Mouse (Mus musculus) neural tube, embryonic 14.5 days (tissue): Measurements from ENCODE around the gene 1600014C10Rik. TPM values are rescaled to one million over a fixed set of nuclear protein-coding genes. Genes with fewer than 3 reads are reported as not detected.

Source experiments
- ATAC-seq: fragments of 200-750 bp; cut with Nextera tagmentation; 2 replicates; pipeline ENCODE4 v1.8.0; 2017; ENCODE audit warnings: low read depth, mild to moderate bottlenecking, moderate TSS enrichment, moderate library complexity
- H3K27ac ChIP-seq: fragments of 300-500 bp; sonication (generic); 2 replicates; pipeline ENCODE4 v1.5.1; 2014; ENCODE audit warnings: low read depth, mild to moderate bottlenecking, control low read depth, low read length, moderate library complexity, mixed read lengths
- H3K27me3 ChIP-seq: fragments of 300-500 bp; sonication (generic); 2 replicates; pipeline ENCODE4 v1.6.1; 2014; ENCODE audit warnings: low read length; ENCODE audit not compliant: control insufficient read depth, insufficient read depth
- H3K36me3 ChIP-seq: fragments of 300-500 bp; sonication (generic); 2 replicates; pipeline ENCODE4 v1.6.1; 2014; ENCODE audit warnings: low read length, mixed read lengths; ENCODE audit not compliant: control insufficient read depth, insufficient read depth
- H3K4me1 ChIP-seq: fragments of 300-500 bp; sonication (generic); 2 replicates; pipeline ENCODE4 v1.6.1; 2014; ENCODE audit warnings: low read length; ENCODE audit not compliant: control insufficient read depth, insufficient read depth
- H3K4me2 ChIP-seq: fragments of 300-500 bp; sonication (generic); 2 replicates; pipeline ENCODE4 v1.6.1; 2014; ENCODE audit warnings: mild to moderate bottlenecking, low read depth, low read length, control low read depth
- H3K4me3 ChIP-seq: fragments of 300-500 bp; sonication (generic); 2 replicates; pipeline ENCODE4 v1.5.1; 2014; ENCODE audit warnings: low read depth, low read length, control low read depth, mixed read lengths
- H3K9ac ChIP-seq: fragments of 300-500 bp; sonication (generic); replicated peaks from 2 replicates; pipeline ENCODE4 v1.6.1; 2014; ENCODE audit warnings: low read depth, mild to moderate bottlenecking, control low read depth, low read length, mixed read lengths
- H3K9me3 ChIP-seq: fragments of 300-500 bp; sonication (generic); 2 replicates; pipeline ENCODE4 v1.6.1; 2016; ENCODE audit warnings: low read length; ENCODE audit not compliant: control insufficient read depth
- WGBS: fragments of 180-500 bp; shearing (Covaris S2); extraction: QIAGEN DNeasy Blood & Tissue Kit; methylation state at CpG from one replicate; pipeline ENCODE4 v1.1.7; 2014; 5-methylcytosine and 5-hydroxymethylcytosine counted together
- polyA plus RNA-seq: library from polyadenylated mRNA; unstranded; fragments of >200 nt; fragmentation: Nextera tagmentation; extraction: Ambion mirVana; gene quantifications from 2 replicates; pipeline ENCODE4 v1.2.1, GENCODE M21; 2014

Gene 1600014C10Rik
- polyA plus RNA-seq, 1 experiment from 2014 or later: 31.3 TPM

DNA sequence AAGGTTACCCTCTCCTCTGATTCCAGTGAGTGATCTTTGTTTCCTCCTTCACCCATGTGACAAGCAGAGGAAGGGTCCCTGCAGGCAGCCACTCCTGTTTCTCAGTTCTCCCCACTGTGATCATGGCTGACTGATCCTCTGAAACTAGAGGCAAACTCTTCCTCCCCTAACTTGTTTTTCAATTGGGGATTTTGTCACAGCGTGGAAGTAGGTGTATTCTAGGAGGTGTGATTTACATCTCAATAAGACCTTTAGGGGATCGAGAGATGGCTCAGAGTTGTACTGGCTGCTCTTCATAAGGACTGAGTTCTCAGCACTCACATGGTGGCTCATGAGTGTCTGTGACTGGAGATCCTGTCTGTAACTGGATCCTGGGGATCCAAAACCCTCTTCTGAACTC lies 22.8 kb downstream of the 1600014C10Rik start:
- H3K27me3 ChIP-seq: no peaks in the 10 kb centered on the region
- no peak for ATAC-seq
- H3K9me3 ChIP-seq: no peaks in the 10 kb centered on the region
- H3K36me3 ChIP-seq: no peaks in the 10 kb centered on the region
- 48% methylated on average over 2 of the region's 2 CpGs for WGBS
- H3K4me1 ChIP-seq: 0 out of 2 replicates have a peak, but pooled peaks cover 2% of the 10 kb centered on the region
- H3K9ac ChIP-seq: no peak overlapping the region
- H3K4me3 ChIP-seq: no peak overlapping the region
- no peak overlapping the region for H3K4me2 ChIP-seq
- H3K27ac ChIP-seq: no peak overlapping the region

DNA sequence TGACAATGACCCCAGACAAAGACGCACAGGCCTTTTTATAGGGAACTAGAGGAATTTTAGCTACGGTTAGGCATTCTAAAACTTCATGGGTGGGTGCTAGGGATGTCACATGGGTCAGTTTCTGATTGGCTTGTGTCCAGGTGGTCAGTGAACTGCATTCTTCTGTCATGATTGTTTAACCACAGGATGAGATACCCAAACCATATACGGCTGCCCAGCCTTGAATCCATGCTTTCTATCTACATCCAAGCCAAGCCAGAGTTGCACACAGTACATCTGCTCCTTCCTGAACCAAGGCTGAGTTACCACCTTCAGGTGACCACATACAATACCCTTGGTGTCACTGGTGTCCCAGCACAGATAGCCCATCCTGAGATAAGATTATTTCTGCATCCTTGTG lies 23.5 kb downstream of the 1600014C10Rik start:
- Histone ChIP-seq H3K36me3 (no peaks in the 10 kb centered on the region), H3K9me3 (no peaks in the 10 kb centered on the region), H3K9ac (no peak overlapping the region), H3K27ac (no peak overlapping the region), H3K4me2 (no peak overlapping the region), H3K4me3 (no peak overlapping the region), H3K27me3 (no peaks in the 10 kb centered on the region), H3K4me1 (no peaks in the 10 kb centered on the region)
- ATAC-seq: no peak
- 79% methylated on average over 3 of the region's 3 CpGs for WGBS

DNA sequence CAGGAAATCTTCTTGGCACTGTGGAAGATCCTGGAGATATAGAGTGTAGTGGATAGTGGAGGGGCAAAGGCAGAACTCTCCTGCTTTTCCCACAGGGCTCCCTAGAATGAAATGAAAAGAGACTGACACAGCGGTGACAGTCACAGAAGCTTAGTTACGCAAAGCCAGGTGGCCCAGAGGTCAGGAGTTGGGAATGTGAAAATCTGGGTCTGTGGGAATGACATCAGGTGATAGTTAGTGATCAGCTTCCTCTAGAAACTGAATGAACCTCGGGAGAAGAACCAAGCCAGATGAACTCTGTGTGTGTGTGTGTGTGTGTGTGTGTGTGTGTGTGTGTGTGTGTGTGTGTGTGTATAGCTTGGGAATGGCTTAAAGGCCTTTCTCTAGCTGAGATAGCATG lies 26.0 kb downstream of the 1600014C10Rik start:
- H3K9ac ChIP-seq: no peak overlapping the region
- H3K4me2 ChIP-seq: no peak overlapping the region
- H3K27ac ChIP-seq: no peak overlapping the region
- H3K4me3 ChIP-seq: no peak overlapping the region
- no peaks in the 10 kb centered on the region for H3K9me3 ChIP-seq
- no peaks in the 10 kb centered on the region for H3K4me1 ChIP-seq
- 76% methylated on average over 3 of the region's 3 CpGs for WGBS
- no peak for ATAC-seq
- H3K36me3 ChIP-seq: no peaks in the 10 kb centered on the region
- H3K27me3 ChIP-seq: no peaks in the 10 kb centered on the region

DNA sequence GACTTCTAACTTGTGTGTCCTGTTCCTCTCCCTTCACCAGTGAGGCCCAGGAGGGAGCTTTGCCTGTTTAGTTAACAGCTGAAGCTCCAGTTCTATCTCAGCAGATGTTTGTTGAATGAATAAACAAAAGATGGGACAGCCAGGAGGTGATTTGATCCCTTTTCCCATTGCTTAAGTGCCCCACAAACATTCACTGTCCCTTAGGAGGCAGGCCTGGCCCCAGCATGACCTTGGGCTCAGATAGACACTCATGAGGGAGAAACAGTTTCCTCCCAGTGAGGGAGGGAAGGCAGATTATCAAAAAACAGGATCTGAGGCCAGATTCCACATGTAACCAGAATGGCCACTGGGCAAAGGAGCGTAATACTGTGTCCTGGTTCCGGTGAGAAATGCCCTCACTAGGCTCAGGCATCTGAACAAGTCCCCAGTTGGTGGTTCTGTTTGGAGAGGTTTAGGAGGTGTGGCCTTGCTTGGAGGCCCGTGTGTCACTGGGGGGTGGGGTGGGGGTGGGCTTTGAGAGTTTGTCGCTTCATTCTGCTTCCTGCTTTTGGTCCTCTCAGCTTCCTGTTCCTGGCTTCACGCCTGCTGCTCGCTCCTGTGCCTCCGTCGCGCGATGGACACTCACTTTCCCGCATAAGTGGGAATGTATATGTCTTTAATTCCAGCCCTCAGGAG lies 26.6 kb downstream of the 1600014C10Rik start:
- Histone ChIP-seq H3K9me3 (no peaks in the 10 kb centered on the region), H3K36me3 (no peaks in the 10 kb centered on the region), H3K9ac (no peak overlapping the region), H3K4me1 (no peaks in the 10 kb centered on the region), H3K4me3 (no peak overlapping the region), H3K4me2 (no peak overlapping the region), H3K27ac (no peak overlapping the region), H3K27me3 (no peaks in the 10 kb centered on the region)
- 73% methylated on average over 11 of the region's 11 CpGs for WGBS
- ATAC-seq: no peak

DNA sequence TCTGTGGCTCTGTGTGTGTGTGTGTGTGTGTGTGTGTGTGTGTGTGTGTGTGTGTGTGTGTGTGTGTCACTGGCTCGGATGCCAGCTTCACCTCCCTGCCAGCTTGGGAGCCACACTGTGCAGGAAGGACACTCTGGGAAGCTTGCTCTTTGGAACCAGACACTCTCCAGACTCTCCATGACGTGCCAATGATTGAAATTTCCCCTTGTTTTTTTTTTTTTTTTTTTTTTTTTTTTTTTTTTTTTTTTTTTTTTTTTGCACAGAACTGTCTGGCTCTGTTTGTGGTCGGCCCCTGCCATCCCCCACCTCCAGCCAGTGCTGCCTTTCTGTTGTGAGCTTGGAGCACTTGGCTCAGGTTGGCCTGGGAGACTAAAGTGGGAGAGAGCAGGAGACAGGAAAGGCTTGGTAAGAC lies 29.6 kb downstream of the 1600014C10Rik start:
- ATAC-seq: no peak
- Histone ChIP-seq H3K36me3 (no peaks in the 10 kb centered on the region), H3K9me3 (no peaks in the 10 kb centered on the region), H3K27ac (no peak overlapping the region), H3K4me2 (no peak overlapping the region), H3K9ac (no peak overlapping the region), H3K4me3 (no peak overlapping the region), H3K4me1 (no peaks in the 10 kb centered on the region), H3K27me3 (no peaks in the 10 kb centered on the region)
- WGBS: 55% methylated on average over 3 of the region's 3 CpGs

DNA sequence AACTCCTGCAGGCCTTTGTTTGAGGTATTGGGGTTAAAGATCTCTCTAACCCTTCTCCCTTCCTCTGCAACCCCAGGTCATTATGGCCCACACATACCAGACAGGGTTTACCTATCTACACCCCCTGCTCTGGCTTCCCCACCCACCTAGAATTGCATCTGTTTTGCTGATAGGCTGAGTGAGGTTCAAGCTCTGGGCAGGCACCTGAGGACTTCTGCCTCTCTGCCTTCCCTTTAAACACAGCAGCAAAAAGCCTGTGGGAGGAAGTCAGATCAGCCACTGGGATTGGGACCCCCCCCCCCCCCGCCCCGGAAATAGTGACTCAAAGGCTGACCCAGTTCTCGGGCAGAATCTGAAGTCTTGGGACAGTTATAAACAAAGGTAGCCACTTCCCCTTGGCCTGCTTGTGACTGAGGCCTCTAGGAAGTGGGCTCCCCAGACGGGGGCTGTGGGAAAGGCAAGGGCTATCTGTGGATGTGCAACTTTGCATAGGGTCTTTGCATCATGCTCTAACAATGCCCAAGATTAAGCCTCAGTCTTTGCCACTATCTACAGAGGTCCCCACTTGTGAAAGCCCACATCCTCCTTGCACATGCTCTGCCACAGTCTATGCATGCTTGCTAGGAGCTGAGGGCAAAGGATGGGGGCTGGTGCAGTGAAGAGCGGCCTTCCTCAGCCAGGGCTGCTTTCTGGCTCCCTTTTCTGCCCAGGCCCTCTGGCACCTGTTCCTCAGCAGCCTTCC lies 31.6 kb downstream of the 1600014C10Rik start:
- no peaks in the 10 kb centered on the region for H3K27me3 ChIP-seq
- no peaks in the 10 kb centered on the region for H3K36me3 ChIP-seq

DNA sequence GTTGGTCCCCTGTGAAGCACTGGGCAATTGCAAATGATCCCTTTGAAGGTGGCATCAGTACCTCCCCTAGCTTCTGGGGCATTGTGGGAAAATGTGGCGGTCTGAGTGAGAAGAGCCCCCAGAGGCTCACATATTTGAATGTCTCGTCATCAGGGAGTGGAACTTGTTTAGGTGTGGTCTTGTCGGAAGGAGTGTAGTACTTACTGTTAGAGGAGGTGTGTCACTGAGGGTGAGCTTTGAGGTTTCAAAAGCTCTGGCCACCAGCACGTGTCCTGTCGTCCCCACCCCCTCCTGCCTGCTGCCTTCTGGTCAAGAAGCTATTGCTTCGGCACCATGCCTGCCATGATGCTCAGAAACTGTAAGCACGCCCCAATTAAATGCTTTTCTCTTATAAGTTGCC lies 32.3 kb downstream of the 1600014C10Rik start:
- H3K9me3 ChIP-seq: no peaks in the 10 kb centered on the region
- ATAC-seq: no peak
- H3K4me3 ChIP-seq: no peak overlapping the region
- H3K36me3 ChIP-seq: no peaks in the 10 kb centered on the region
- no peaks in the 10 kb centered on the region for H3K4me1 ChIP-seq
- H3K27ac ChIP-seq: no peak overlapping the region
- H3K4me2 ChIP-seq: no peak overlapping the region
- WGBS: 63% methylated on average over 7 of the region's 7 CpGs
- no peaks in the 10 kb centered on the region for H3K27me3 ChIP-seq
- H3K9ac ChIP-seq: no peak overlapping the region

More for the DNA sequence above, 31.6 kb downstream of the 1600014C10Rik start:
- Histone ChIP-seq H3K4me2 (no peak overlapping the region), H3K4me3 (no peak overlapping the region), H3K27ac (no peak overlapping the region), H3K4me1 (no peaks in the 10 kb centered on the region), H3K9me3 (no peaks in the 10 kb centered on the region), H3K9ac (no peak overlapping the region)
- no peak for ATAC-seq
- WGBS: 73% methylated on average over 5 of the region's 5 CpGs

DNA sequence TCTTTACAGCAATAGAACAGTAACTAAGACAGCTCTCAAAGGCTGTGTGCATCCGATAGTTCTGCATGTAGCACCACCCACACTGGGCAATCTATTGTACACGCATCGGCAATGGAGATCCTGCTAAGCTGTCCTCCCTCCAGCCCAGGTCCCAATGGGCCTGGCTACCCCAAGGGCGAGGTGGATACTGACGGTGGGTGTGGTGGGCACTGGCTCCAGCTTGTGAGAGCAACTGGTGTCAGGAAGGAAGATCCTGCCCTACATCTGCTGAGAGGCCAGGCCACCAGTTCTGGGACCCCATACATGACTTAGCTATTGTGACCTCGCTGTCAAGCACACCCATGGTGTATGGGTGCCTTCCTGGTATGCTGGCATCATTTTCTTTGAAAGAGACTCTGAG lies 32.7 kb downstream of the 1600014C10Rik start:
- 91% methylated on average over 6 of the region's 6 CpGs for WGBS
- no peak for ATAC-seq
- H3K9ac ChIP-seq: no peak overlapping the region
- no peak overlapping the region for H3K4me2 ChIP-seq
- no peak overlapping the region for H3K4me3 ChIP-seq
- no peaks in the 10 kb centered on the region for H3K9me3 ChIP-seq
- H3K36me3 ChIP-seq: no peaks in the 10 kb centered on the region
- H3K27ac ChIP-seq: no peak overlapping the region
- H3K27me3 ChIP-seq: no peaks in the 10 kb centered on the region
- H3K4me1 ChIP-seq: no peaks in the 10 kb centered on the region

DNA sequence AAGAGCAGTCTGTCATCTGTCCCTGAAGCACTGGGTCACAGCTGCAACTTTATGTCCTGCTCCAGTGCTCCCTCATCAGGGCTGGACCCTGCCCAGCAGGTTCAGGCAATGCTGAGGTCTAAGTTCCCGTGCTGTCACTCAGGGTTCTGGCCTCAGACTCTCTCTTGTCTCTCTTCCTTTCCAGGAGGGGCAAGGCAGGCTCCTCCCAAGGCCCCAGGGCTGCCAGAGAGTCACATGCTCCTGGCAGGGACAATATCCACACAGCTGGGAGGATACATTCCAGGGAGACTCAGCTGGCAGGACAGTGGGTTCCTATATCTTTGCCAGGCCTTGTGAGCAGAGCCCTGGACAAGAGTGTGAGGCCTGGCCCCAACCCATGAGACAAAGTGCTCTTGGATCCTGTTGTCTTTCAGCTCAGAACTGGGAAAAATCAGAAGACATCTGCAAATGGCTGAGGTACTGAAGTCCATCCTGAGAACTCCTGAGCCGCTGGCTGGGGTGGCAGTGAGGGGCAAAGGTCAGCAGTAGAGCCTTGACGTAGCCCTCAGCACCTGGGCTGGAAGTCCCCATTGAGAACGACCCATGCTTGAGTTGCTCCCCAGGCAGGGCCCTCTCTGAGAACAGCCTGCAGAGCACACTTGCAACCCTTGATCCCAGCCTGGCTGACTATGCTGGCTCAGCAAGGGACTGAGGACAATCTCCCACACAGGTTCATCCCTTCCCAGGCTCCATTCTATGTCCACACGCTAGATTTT lies 34.6 kb downstream of the 1600014C10Rik start:
- Histone ChIP-seq H3K36me3 (no peaks in the 10 kb centered on the region), H3K4me1 (no peaks in the 10 kb centered on the region), H3K4me2 (no peak overlapping the region), H3K27me3 (no peaks in the 10 kb centered on the region), H3K9me3 (no peaks in the 10 kb centered on the region), H3K27ac (no peak overlapping the region), H3K9ac (no peak overlapping the region), H3K4me3 (no peak overlapping the region)
- WGBS: 64% methylated on average over 5 of the region's 5 CpGs
- no peak for ATAC-seq
